24 mouse cellular contexts compared by ENCODE assay signal in genomic region chr1:47272131-47272530, GRCm38 (mm10).
"Had no signal": no experiment of that assay in that cellular context is flagged by ENCODE, and none has a peak within 500 bp of the region (broad histone marks: within the 10 kb centered on the region; RNA-seq: fewer than 3 reads in every experiment).

No protein-coding gene starts in this region.

- H3K27ac ChIP-seq: heart, adult 2 months; heart, embryonic 13.5 days; heart, embryonic 15.5 days; intestine, embryonic 15.5 days; layer of hippocampus, adult 2 months; limb, embryonic 10.5 days; limb, embryonic 12.5 days; liver, embryonic 13.5 days had no signal

- H3K36me3 ChIP-seq: heart, embryonic 13.5 days; heart, embryonic 15.5 days; intestine, embryonic 15.5 days; limb, embryonic 10.5 days; limb, embryonic 12.5 days; liver, embryonic 13.5 days had no signal

- H3K4me3 ChIP-seq: heart, adult 2 months; heart, embryonic 13.5 days; heart, embryonic 15.5 days; intestine, embryonic 15.5 days; layer of hippocampus, adult 2 months; limb, embryonic 10.5 days; limb, embryonic 12.5 days; liver, embryonic 13.5 days had no signal

- DNase-seq: forebrain, postnatal 0 days; gastrocnemius, postnatal 14 days; gastrocnemius, postnatal 36 days; heart, adult 11 months; heart, adult 2 months; heart, postnatal 14 days; heart, postnatal 36 days; kidney, adult 18-20 months; kidney, adult 8-10 months; kidney, postnatal 10 days; kidney, postnatal 25 days; kidney, postnatal 4 days; liver; liver, embryonic 13.5 days had no signal

- H3K27me3 ChIP-seq: heart, embryonic 13.5 days; heart, embryonic 15.5 days; intestine, embryonic 15.5 days; limb, embryonic 12.5 days; liver, embryonic 13.5 days had no signal

- H3K4me1 ChIP-seq: heart, embryonic 13.5 days; heart, embryonic 15.5 days; intestine, embryonic 15.5 days; limb, embryonic 10.5 days; limb, embryonic 12.5 days; liver, embryonic 13.5 days had no signal

- ATAC-seq: forebrain, postnatal 0 days; inflammation-experienced regulatory T-cells, adult 6 months; intestine, embryonic 15.5 days; intestine, postnatal 0 days had no signal

- H3K4me2 ChIP-seq: heart, embryonic 11.5 days; heart, embryonic 13.5 days; heart, embryonic 15.5 days; intestine, embryonic 15.5 days; limb, embryonic 12.5 days; liver, embryonic 11.5 days; liver, embryonic 13.5 days had no signal

- H3K9me3 ChIP-seq: heart, embryonic 13.5 days; heart, embryonic 15.5 days; intestine, embryonic 15.5 days; limb, embryonic 10.5 days; limb, embryonic 12.5 days; liver, embryonic 13.5 days had no signal

- H3K9ac ChIP-seq: forebrain, postnatal 0 days; heart, embryonic 13.5 days; heart, embryonic 15.5 days; intestine, embryonic 15.5 days; limb, embryonic 12.5 days; liver, embryonic 13.5 days had no signal
